Mouse (Mus musculus) bone marrow, adult 2 months (tissue): ENCODE measurements around the gene Fbxl17. TPM values are rescaled to one million over a fixed set of nuclear protein-coding genes. Genes with fewer than 3 reads are reported as not detected.

Experiments used
- H3K27ac ChIP-seq: fragments of 200-500 bp; 2 replicates; pipeline ENCODE4 v1.5.1; 2012; ENCODE audit warnings: low read depth, mild to moderate bottlenecking, control low read depth, inconsistent platforms, low read length; ENCODE audit not compliant: control insufficient read depth, poor library complexity, insufficient read depth
- H3K4me1 ChIP-seq: fragments of 200-500 bp; 2 replicates; pipeline ENCODE4 v1.6.1; 2011; ENCODE audit warnings: low read length; ENCODE audit not compliant: control insufficient read depth, insufficient read depth
- H3K4me3 ChIP-seq: fragments of 200-500 bp; replicated peaks from 2 replicates; pipeline ENCODE3; 2011; ENCODE audit warnings: mild to moderate bottlenecking, low read depth, low read length, control low read depth; ENCODE audit not compliant: control insufficient read depth
- CTCF ChIP-seq: fragments of 200-500 bp; IDR thresholded peaks from 2 replicates; pipeline ENCODE4 v1.5.1; 2011; ENCODE audit warnings: low read length, control low read depth; ENCODE audit not compliant: control insufficient read depth, insufficient read depth
- POLR2A ChIP-seq: fragments of 200-500 bp; IDR thresholded peaks from 2 replicates; pipeline ENCODE4 v1.6.1; 2011; ENCODE audit warnings: low read depth, mild to moderate bottlenecking, control low read depth, low read length, borderline replicate concordance; ENCODE audit not compliant: control insufficient read depth
- WGBS: fragments of 180-500 bp; shearing (Covaris S2); methylation state at CpG from one replicate; pipeline ENCODE4 v1.1.7; 2018; 5-methylcytosine and 5-hydroxymethylcytosine counted together
- polyA plus RNA-seq: library from polyadenylated mRNA; stranded (reverse); fragments of >200 nt; gene quantifications from 2 replicates; pipeline ENCODE4 v1.2.4, GENCODE M21; 2011; ENCODE audit warnings: low replicate concordance; ENCODE audit not compliant: missing spikeins, insufficient read depth, insufficient read length

The Fbxl17 gene
- polyA plus RNA-seq, 1 experiment = 10.7 TPM

GRCm38 (mm10) chr17:63489525-63489924 is 10.3 kb downstream of the Fbxl17 start:
- Histone ChIP-seq H3K4me1 (no peaks in the 10 kb centered on the region; the same call in 1 of the 2 replicates), H3K27ac (no peak overlapping the region), H3K4me3 (no peak overlapping the region)
- 87% methylated on average over 4 of the region's 4 CpGs for WGBS
- no peak for TF ChIP-seq CTCF
- TF ChIP-seq POLR2A = no peak

DNA sequence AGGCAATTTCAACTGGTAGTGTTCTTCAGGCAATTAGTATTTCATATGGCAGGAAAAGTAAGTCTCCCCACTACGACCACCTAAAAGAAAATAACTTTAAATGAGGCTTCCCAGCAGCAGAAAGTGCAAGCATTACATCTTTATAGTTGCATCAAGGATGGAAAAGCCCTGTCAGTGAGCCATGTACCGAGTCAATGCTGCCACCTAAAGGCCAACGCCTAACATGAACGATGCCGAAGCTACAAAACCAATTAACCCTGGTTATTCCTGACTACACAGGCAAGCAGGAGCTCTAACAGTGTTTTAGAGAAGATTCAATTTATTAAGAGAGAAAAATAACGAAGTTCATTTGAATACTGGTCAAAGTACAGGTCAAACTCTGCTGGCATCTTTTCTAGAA is 32.0 kb downstream of the Fbxl17 start:
- H3K4me3 ChIP-seq = no peak overlapping the region
- H3K4me1 ChIP-seq = no peaks in the 10 kb centered on the region
- no peak overlapping the region for H3K27ac ChIP-seq
- no peak for TF ChIP-seq POLR2A
- peak; percentile 77 for TF ChIP-seq CTCF
- WGBS = 11% methylated on average over 6 of the region's 6 CpGs

GRCm38 (mm10) chr17:63465239-63465638 is 34.6 kb downstream of the Fbxl17 start:
- Histone ChIP-seq H3K4me3 (no peak overlapping the region), H3K4me1 (no peaks in the 10 kb centered on the region), H3K27ac (no peak overlapping the region)
- WGBS = 57% methylated on average over 1 of the region's 1 CpGs
- TF ChIP-seq POLR2A = no peak
- no peak for TF ChIP-seq CTCF

GRCm38 (mm10) chr17:63462512-63462911 is 37.3 kb downstream of the Fbxl17 start:
- WGBS = 88% methylated on average over 7 of the region's 7 CpGs

GRCm38 (mm10) chr17:63459712-63460495 is 39.9 kb downstream of the Fbxl17 start:
- H3K4me3 ChIP-seq = no peak overlapping the region
- WGBS = 91% methylated on average over 9 of the region's 9 CpGs
- H3K27ac ChIP-seq = no peak overlapping the region
- TF ChIP-seq POLR2A (no peak), CTCF (no peak)
- no peaks in the 10 kb centered on the region for H3K4me1 ChIP-seq

More at GRCm38 (mm10) chr17:63462512-63462911, 37.3 kb downstream of the Fbxl17 start:
- Histone ChIP-seq H3K4me3 (no peak overlapping the region), H3K27ac (no peak overlapping the region), H3K4me1 (no peaks in the 10 kb centered on the region)
- TF ChIP-seq POLR2A = no peak
- no peak for TF ChIP-seq CTCF

DNA sequence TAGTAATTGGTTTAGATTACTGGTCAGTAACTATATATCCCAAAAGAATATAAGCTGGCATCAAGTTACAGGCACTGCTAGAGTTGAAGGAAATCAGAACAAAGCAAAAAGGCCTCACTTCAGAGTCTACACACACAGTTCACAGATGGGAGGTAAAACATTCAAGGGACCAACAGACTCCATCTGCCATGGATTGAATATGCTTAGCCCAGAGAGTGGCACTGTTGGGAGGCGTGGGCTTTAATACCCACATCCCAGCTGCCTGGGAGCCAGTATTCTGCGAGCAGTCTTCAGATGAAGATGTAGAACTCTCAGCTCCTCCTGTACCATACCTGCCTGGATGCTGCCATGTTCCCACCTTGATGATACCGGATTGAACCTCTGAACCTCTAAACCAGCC is 41.8 kb downstream of the Fbxl17 start:
- WGBS = 89% methylated on average over 3 of the region's 3 CpGs
- Histone ChIP-seq H3K4me3 (no peak overlapping the region), H3K4me1 (no peaks in the 10 kb centered on the region), H3K27ac (no peak overlapping the region)
- TF ChIP-seq CTCF (no peak), POLR2A (no peak)

DNA sequence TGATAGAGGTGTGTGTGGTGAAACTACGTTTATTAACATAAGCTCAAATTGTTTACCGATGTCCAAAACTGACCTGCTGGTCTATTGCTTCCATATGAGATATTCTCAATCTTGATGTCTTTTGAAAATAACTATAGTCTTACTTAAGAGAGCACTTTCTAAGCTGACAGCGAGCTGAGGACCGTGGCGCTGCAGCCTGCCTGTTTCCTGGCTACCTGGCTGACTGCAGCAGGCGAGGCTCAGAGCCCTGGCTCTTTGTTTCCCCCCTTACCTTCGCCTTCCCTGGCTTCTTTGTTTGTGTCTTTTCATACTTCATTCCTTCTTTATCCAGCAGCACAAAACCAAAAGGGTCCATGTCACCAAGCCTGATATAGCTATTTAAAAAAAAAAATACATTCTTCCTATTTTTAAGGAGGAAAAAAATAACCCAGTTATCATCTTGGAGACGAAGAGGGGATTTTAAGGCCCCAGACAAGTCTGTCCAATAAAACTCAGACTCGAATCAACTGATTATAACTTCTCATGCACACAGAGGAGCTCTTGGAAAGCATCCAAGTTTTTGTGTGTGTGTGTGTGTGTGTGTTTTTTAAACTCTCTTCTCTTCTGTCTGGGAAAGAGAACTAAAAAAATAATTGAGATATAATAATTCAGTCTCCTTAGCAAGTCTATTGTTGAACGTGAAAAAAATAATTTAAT is 48.4 kb downstream of the Fbxl17 start:
- WGBS = 80% methylated on average over 10 of the region's 10 CpGs
- Histone ChIP-seq H3K4me1 (no peaks in the 10 kb centered on the region), H3K4me3 (no peak overlapping the region), H3K27ac (no peak overlapping the region)
- TF ChIP-seq CTCF (no peak), POLR2A (no peak)

DNA sequence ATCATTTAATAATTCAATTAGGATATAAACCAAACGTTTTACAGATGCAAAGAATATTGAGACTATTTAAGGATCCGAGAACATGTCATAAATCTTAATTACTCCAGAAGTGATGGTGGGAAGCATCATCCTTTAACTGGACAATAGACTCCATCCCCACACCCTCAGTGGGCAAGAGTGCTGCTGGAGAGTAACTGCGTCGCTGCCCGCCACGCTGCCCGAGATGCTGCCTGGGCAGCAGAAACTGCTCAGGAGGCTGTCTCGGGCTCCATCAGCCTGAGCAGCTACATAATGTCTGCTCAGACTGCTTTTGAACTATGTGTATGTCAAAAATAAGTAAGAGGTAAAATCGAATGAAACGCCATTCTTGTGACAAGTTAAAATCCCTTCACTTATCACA is 52.1 kb downstream of the Fbxl17 start:
- TF ChIP-seq POLR2A (no peak), CTCF (no peak)
- 83% methylated on average over 10 of the region's 10 CpGs for WGBS
- Histone ChIP-seq H3K27ac (no peak overlapping the region), H3K4me3 (no peak overlapping the region), H3K4me1 (no peaks in the 10 kb centered on the region)
